31 mouse cellular contexts compared by ENCODE assay signal in genomic region chr2:21048226-21048625, GRCm38 (mm10).
DNase-seq lines count a peak whose midpoint lies in the region; ATAC-seq and TF ChIP-seq lines count a peak whose summit lies in the region.
"Had no signal": no experiment of that assay in that cellular context is flagged by ENCODE, and none has a peak within 500 bp of the region (broad histone marks: within the 10 kb centered on the region; RNA-seq: fewer than 3 reads in every experiment).

No protein-coding gene starts in this region.

- DNase-seq in heart, adult 11 months = peak; percentile 86
- no peak for DNase-seq in heart, adult 18-20 months
- peak in 1 of 2 experiments; percentile 33 for DNase-seq in layer of hippocampus, adult 2 months (ENCODE audit: low spot score in 2 of 2)
- no peak for DNase-seq in layer of hippocampus, postnatal 25 days (ENCODE audit: extremely low spot score in 1 of 2, low spot score in 1 of 2)
- peak; percentile 42 for DNase-seq in brain, adult 2 months (ENCODE audit: low read depth, low spot score)
- no peak for DNase-seq in lung, postnatal 36 days
- DNase-seq: adrenal gland, adult 2 months; B cell, adult 2 months; cerebellum, adult 2 months; cerebellum, postnatal 36 days; embryo, embryonic 11 days; forebrain, postnatal 0 days; gastrocnemius, postnatal 36 days; heart, postnatal 36 days; kidney, adult 8-10 months; kidney, postnatal 10 days; lung, embryonic 14.5 days; thymus, adult 18-20 months; thymus, postnatal 36 days had no signal

- no peaks in the 10 kb centered on the region for H3K36me3 ChIP-seq in midbrain, embryonic 12.5 days
- H3K36me3 ChIP-seq: embryonic facial prominence, embryonic 13.5 days; G1E; heart, embryonic 15.5 days; limb, embryonic 15.5 days had no signal

- H3K27ac ChIP-seq in layer of hippocampus, adult 2 months = peak overlapping the region; percentile 65
- H3K27ac ChIP-seq in midbrain, embryonic 12.5 days (replicated peaks) = peak overlapping the region; percentile 76
- H3K27ac ChIP-seq: embryonic facial prominence, embryonic 13.5 days; heart, embryonic 15.5 days; limb, embryonic 15.5 days; liver, embryonic 14.5 days had no signal

- H3K27me3 ChIP-seq in midbrain, embryonic 12.5 days = no peaks in the 10 kb centered on the region
- H3K27me3 ChIP-seq: CH12.LX; embryonic facial prominence, embryonic 13.5 days; heart, embryonic 15.5 days; limb, embryonic 15.5 days; Patski had no signal

- 88% methylated on average over 6 of the region's 6 CpGs for WGBS in midbrain, embryonic 12.5 days

- no peak overlapping the region for H3K9ac ChIP-seq in midbrain, embryonic 12.5 days (replicated peaks)
- H3K9ac ChIP-seq: embryonic facial prominence, embryonic 13.5 days; forebrain, postnatal 0 days; heart, embryonic 15.5 days; limb, embryonic 15.5 days; liver, embryonic 14.5 days; lung, embryonic 14.5 days had no signal

- no peak for TF ChIP-seq CTCF in layer of hippocampus, adult 2 months (conservative IDR thresholded peaks at IDR 0.05)

- H3K4me1 ChIP-seq in midbrain, embryonic 12.5 days = peaks cover 40% of the 10 kb centered on the region
- H3K4me1 ChIP-seq: limb, embryonic 15.5 days had no signal

- no peak overlapping the region for H3K4me2 ChIP-seq in midbrain, embryonic 12.5 days (replicated peaks)
- H3K4me2 ChIP-seq: embryonic facial prominence, embryonic 13.5 days; heart, embryonic 15.5 days; limb, embryonic 15.5 days; lung, embryonic 14.5 days had no signal

- no peaks in the 10 kb centered on the region for H3K9me3 ChIP-seq in midbrain, embryonic 12.5 days
- H3K9me3 ChIP-seq: embryonic facial prominence, embryonic 13.5 days; G1E; heart, embryonic 15.5 days; limb, embryonic 15.5 days; megakaryocyte, embryonic 14.5 days had no signal

- no peak for ATAC-seq in midbrain, embryonic 12.5 days (ENCODE audit: low FRiP score, low read depth)
- ATAC-seq: forebrain, postnatal 0 days; inflammation-experienced regulatory T-cells, adult 6 months; Patski had no signal

- no peak overlapping the region for H3K4me3 ChIP-seq in layer of hippocampus, adult 2 months
- H3K4me3 ChIP-seq in midbrain, embryonic 12.5 days = no peak overlapping the region
- H3K4me3 ChIP-seq: embryonic facial prominence, embryonic 13.5 days; erythroblast, embryonic 14.5 days; heart, embryonic 15.5 days; limb, embryonic 15.5 days; megakaryocyte, embryonic 14.5 days; myocyte had no signal

Comparison
In these comparisons a context has a peak if more than half of its experiments do, and no peak if none do; other contexts are left out.
1. DNase-seq: peak in heart, adult 11 months (single experiment) and brain, adult 2 months (single experiment); none in heart, adult 18-20 months (0 of 2), layer of hippocampus, postnatal 25 days (0 of 2) and lung, postnatal 36 days (single experiment).